Mouse (Mus musculus): ENCODE measurements around the gene D930020B18Rik.

GRCm38 (mm10) chr10:121731048-121731725 lies 89.8 kb downstream of the D930020B18Rik start:
- TF ChIP-seq POLR2A (IDR thresholded peaks at IDR 0.05; ENCODE audit: extremely low read depth, insufficient read depth, low read length) (no peak), CTCF (IDR thresholded peaks at IDR 0.05; ENCODE audit: low read depth, low read length) (no peak)
